Comparison of ENCODE assay signal across 15 mouse cellular contexts in the genomic region with DNA sequence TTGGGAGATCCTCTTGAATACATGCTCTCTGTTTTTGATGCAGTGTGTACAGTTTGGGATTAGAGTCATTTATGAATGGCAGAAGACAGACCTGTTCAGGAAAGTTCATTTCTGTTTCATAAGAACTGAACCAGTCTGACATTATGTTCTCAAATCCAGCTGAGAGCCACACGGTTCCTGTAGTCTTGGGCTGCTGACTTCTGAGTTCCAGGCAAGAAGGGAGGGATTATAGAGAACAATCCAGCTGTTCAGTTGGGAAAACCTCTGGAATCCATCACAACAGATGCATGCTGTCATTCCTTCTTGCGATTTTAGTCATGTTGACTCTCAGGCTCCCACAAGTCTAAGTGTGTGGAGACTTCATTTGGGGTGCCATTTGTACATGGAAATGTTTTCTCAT.
"Had no signal": no experiment of that assay in that cellular context is flagged by ENCODE, and none has a peak within 500 bp of the region (broad histone marks: within the 10 kb centered on the region; RNA-seq: fewer than 3 reads in every experiment).

No protein-coding gene starts in this region.

- H3K4me3 ChIP-seq: kidney, embryonic 15.5 days; limb, embryonic 12.5 days; limb, embryonic 15.5 days had no signal

- H3K27me3 ChIP-seq: kidney, embryonic 15.5 days; limb, embryonic 12.5 days; limb, embryonic 15.5 days had no signal

- DNase-seq: kidney, postnatal 4 days; left cerebral cortex, postnatal 4 days; liver, postnatal 0 days; lung, embryonic 14.5 days; lung, postnatal 4 days; midbrain, embryonic 14.5 days; thymus, adult 18-20 months; thymus, postnatal 36 days had no signal

- H3K4me2 ChIP-seq: kidney, embryonic 15.5 days; limb, embryonic 12.5 days; limb, embryonic 15.5 days; liver, embryonic 11.5 days; lung, embryonic 14.5 days; midbrain, embryonic 11.5 days had no signal

- ATAC-seq: liver, postnatal 0 days; lung, postnatal 0 days had no signal

- H3K27ac ChIP-seq: kidney, embryonic 15.5 days; limb, embryonic 12.5 days; limb, embryonic 15.5 days; liver, embryonic 14.5 days had no signal

- H3K9me3 ChIP-seq: kidney, embryonic 15.5 days; limb, embryonic 12.5 days; limb, embryonic 15.5 days had no signal

- H3K36me3 ChIP-seq: kidney, embryonic 15.5 days; limb, embryonic 12.5 days; limb, embryonic 15.5 days had no signal

- H3K4me1 ChIP-seq: kidney, embryonic 15.5 days; limb, embryonic 12.5 days; limb, embryonic 15.5 days had no signal

- H3K9ac ChIP-seq: kidney, embryonic 15.5 days; limb, embryonic 12.5 days; limb, embryonic 15.5 days; liver, embryonic 14.5 days; liver, postnatal 0 days; lung, embryonic 14.5 days had no signal
